In genomic region chr8:124752325-124752862, GRCm38 (mm10) we compare ENCODE assay signal across 10 mouse cellular contexts. TPM values are rescaled to one million over a fixed set of nuclear protein-coding genes. Genes with fewer than 3 reads are reported as not detected.
DNase-seq lines count a peak whose midpoint lies in the region; ATAC-seq and TF ChIP-seq lines count a peak whose summit lies in the region.
"Had no signal": no experiment of that assay in that cellular context is flagged by ENCODE, and none has a peak within 500 bp of the region (broad histone marks: within the 10 kb centered on the region; RNA-seq: fewer than 3 reads in every experiment).

No protein-coding gene starts in this region.

- H3K27me3 ChIP-seq in forebrain, embryonic 10.5 days (ENCODE audit: poor library complexity, severe bottlenecking) = peaks cover 72% of the 10 kb centered on the region
- H3K27me3 ChIP-seq in forebrain, embryonic 11.5 days (ENCODE audit: control insufficient read depth, insufficient read depth, low read length) = peaks cover 37% of the 10 kb centered on the region
- peaks cover 77% of the 10 kb centered on the region for H3K27me3 ChIP-seq in liver, embryonic 12.5 days (replicated peaks)
- H3K27me3 ChIP-seq in forebrain, embryonic 14.5 days (replicated peaks; ENCODE audit: control insufficient read depth, insufficient read depth, low read length) = peaks cover 52% of the 10 kb centered on the region
- H3K27me3 ChIP-seq in liver, embryonic 14.5 days (ENCODE audit: control insufficient read depth, insufficient read depth, low read length) = peaks cover 40% of the 10 kb centered on the region

- H3K9ac ChIP-seq in forebrain, embryonic 11.5 days (ENCODE audit: low read length) = no peak overlapping the region
- H3K9ac ChIP-seq in liver, embryonic 12.5 days = no peak overlapping the region
- no peak overlapping the region for H3K9ac ChIP-seq in forebrain, embryonic 14.5 days (ENCODE audit: low read length)
- no peak overlapping the region for H3K9ac ChIP-seq in liver, embryonic 14.5 days (replicated peaks)

- H3K27ac ChIP-seq in forebrain, embryonic 10.5 days = no peak overlapping the region
- no peak overlapping the region for H3K27ac ChIP-seq in forebrain, embryonic 11.5 days (ENCODE audit: low read depth, low read length)
- H3K27ac ChIP-seq in liver, embryonic 12.5 days = no peak overlapping the region
- H3K27ac ChIP-seq in forebrain, embryonic 14.5 days (ENCODE audit: low read depth, low read length) = no peak overlapping the region
- H3K27ac ChIP-seq in liver, embryonic 14.5 days = no peak overlapping the region
- H3K27ac ChIP-seq: layer of hippocampus, adult 2 months; midbrain, embryonic 12.5 days had no signal

- WGBS in forebrain, embryonic 10.5 days = 30% methylated on average over 21 of the region's 21 CpGs
- WGBS in forebrain, embryonic 11.5 days = 30% methylated on average over 21 of the region's 21 CpGs
- WGBS in liver, embryonic 12.5 days (ENCODE audit: insufficient replicate concordance) = 29% methylated on average over 21 of the region's 21 CpGs
- WGBS in forebrain, embryonic 14.5 days = 30% methylated on average over 21 of the region's 21 CpGs
- WGBS in liver, embryonic 14.5 days (ENCODE audit: insufficient replicate concordance) = 33% methylated on average over 21 of the region's 21 CpGs

- peak overlapping the region; percentile 65 for H3K4me3 ChIP-seq in forebrain, embryonic 10.5 days
- H3K4me3 ChIP-seq in forebrain, embryonic 11.5 days (ENCODE audit: low read depth, low read length) = no peak overlapping the region
- H3K4me3 ChIP-seq in liver, embryonic 12.5 days = peak overlapping the region; percentile 61; the same call in 1 of the 2 replicates
- H3K4me3 ChIP-seq in forebrain, embryonic 14.5 days (ENCODE audit: low read depth, low read length) = no peak overlapping the region
- no peak overlapping the region for H3K4me3 ChIP-seq in liver, embryonic 14.5 days (ENCODE audit: insufficient read depth in 1 of 2, low read depth in 2 of 2, low read length in 2 of 2)

- H3K36me3 ChIP-seq in forebrain, embryonic 10.5 days (replicated peaks) = no peaks in the 10 kb centered on the region
- H3K36me3 ChIP-seq in forebrain, embryonic 11.5 days (ENCODE audit: control insufficient read depth, insufficient read depth, low read length) = no peaks in the 10 kb centered on the region
- no peaks in the 10 kb centered on the region for H3K36me3 ChIP-seq in liver, embryonic 12.5 days
- no peaks in the 10 kb centered on the region for H3K36me3 ChIP-seq in forebrain, embryonic 14.5 days (ENCODE audit: control insufficient read depth, insufficient read depth, low read length)
- H3K36me3 ChIP-seq in liver, embryonic 14.5 days (replicated peaks; ENCODE audit: control insufficient read depth, insufficient read depth, low read depth) = no peaks in the 10 kb centered on the region
- H3K36me3 ChIP-seq: midbrain, embryonic 12.5 days had no signal

- no peaks in the 10 kb centered on the region for H3K9me3 ChIP-seq in forebrain, embryonic 10.5 days
- no peaks in the 10 kb centered on the region for H3K9me3 ChIP-seq in forebrain, embryonic 11.5 days (ENCODE audit: control insufficient read depth, low read length)
- no peaks in the 10 kb centered on the region for H3K9me3 ChIP-seq in liver, embryonic 12.5 days (replicated peaks)
- H3K9me3 ChIP-seq in forebrain, embryonic 14.5 days (replicated peaks; ENCODE audit: control insufficient read depth, low read length) = no peaks in the 10 kb centered on the region
- H3K9me3 ChIP-seq in liver, embryonic 14.5 days (ENCODE audit: control insufficient read depth, low read length) = no peaks in the 10 kb centered on the region
- H3K9me3 ChIP-seq: midbrain, embryonic 12.5 days had no signal

- TF ChIP-seq CTCF in liver, embryonic 14.5 days (IDR thresholded peaks at IDR 0.05; ENCODE audit: low read depth) = no peak

- DNase-seq in forebrain, embryonic 10.5 days (ENCODE audit: extremely low spot score, low spot score) = no peak
- no peak for DNase-seq in forebrain, embryonic 11.5 days (ENCODE audit: low spot score)
- DNase-seq in liver = no peak
- DNase-seq in forebrain, embryonic 14.5 days (ENCODE audit: low spot score) = no peak
- no peak for DNase-seq in liver, embryonic 14.5 days (ENCODE audit: low read depth in 3 of 3, low spot score in 3 of 3)
- DNase-seq in cerebellum, postnatal 10 days = no peak
- DNase-seq in Muller cell, postnatal 12 days (ENCODE audit: inconsistent ontology term) = no peak

- TF ChIP-seq EP300 in liver, embryonic 14.5 days (IDR thresholded peaks at IDR 0.05; ENCODE audit: low read depth) = no peak

- peaks cover 39% of the 10 kb centered on the region for H3K4me1 ChIP-seq in forebrain, embryonic 10.5 days
- H3K4me1 ChIP-seq in forebrain, embryonic 11.5 days (replicated peaks; ENCODE audit: control insufficient read depth, insufficient read depth, low read length) = peaks cover 8% of the 10 kb centered on the region; the same call in 1 of the 2 replicates
- H3K4me1 ChIP-seq in liver, embryonic 12.5 days = peaks cover 28% of the 10 kb centered on the region
- H3K4me1 ChIP-seq in forebrain, embryonic 14.5 days (ENCODE audit: control insufficient read depth, insufficient read depth, low read length) = peaks cover 9% of the 10 kb centered on the region; the same call in 1 of the 2 replicates
- H3K4me1 ChIP-seq in liver, embryonic 14.5 days (replicated peaks; ENCODE audit: control insufficient read depth in 2 of 2, insufficient read depth in 2 of 2, low read length in 1 of 2) = peaks cover 0 to 11% of the 10 kb centered on the region in 2 experiments; a peak in 2 of 4 replicates

- no peak for ATAC-seq in forebrain, embryonic 11.5 days (replicated peaks; ENCODE audit: low FRiP score)
- no peak for ATAC-seq in liver, embryonic 12.5 days
- no peak for ATAC-seq in forebrain, embryonic 14.5 days
- ATAC-seq in liver, embryonic 14.5 days (ENCODE audit: insufficient read depth) = no peak

- H3K4me2 ChIP-seq in forebrain, embryonic 11.5 days (ENCODE audit: low read depth, low read length, severe bottlenecking) = no peak overlapping the region
- peak overlapping the region; percentile 79 for H3K4me2 ChIP-seq in liver, embryonic 12.5 days
- peak overlapping the region; percentile 63; the same call in 1 of the 2 replicates for H3K4me2 ChIP-seq in forebrain, embryonic 14.5 days (ENCODE audit: low read length)
- H3K4me2 ChIP-seq in liver, embryonic 14.5 days (ENCODE audit: low read depth) = peak overlapping the region; percentile 63; the same call in 1 of the 2 replicates

RNA-seq across cellular contexts. Expression of gene Fam89a, which starts 0.8 kb away (rescaled TPM):
- 1.8 and 2.3 TPM in 2 replicates for polyA plus RNA-seq in forebrain, embryonic 10.5 days (2016; fragmentation: Nextera tagmentation; extraction: Ambion mirVana)
- polyA plus RNA-seq in forebrain, embryonic 11.5 days (2014; fragmentation: Nextera tagmentation; extraction: Ambion mirVana) = 1.2 and 1.4 TPM in 2 replicates
- 2.9 and 3.2 TPM in 2 replicates for polyA plus RNA-seq in liver, embryonic 12.5 days (2016; fragmentation: Nextera tagmentation; extraction: Ambion mirVana)
- 0.27 and 0.38 TPM in 2 replicates for polyA plus RNA-seq in forebrain, embryonic 14.5 days (2014; fragmentation: Nextera tagmentation; extraction: Ambion mirVana)
- polyA plus RNA-seq in liver, embryonic 14.5 days (2012; rRNA removed) = 2.0 and 2.2 TPM in 2 replicates
- polyA plus RNA-seq in liver, embryonic 14.5 days (2014; fragmentation: Nextera tagmentation; extraction: Ambion mirVana) = 2.5 and 2.7 TPM in 2 replicates

RNA-seq across cellular contexts. Expression of gene Arv1, which starts 30.5 kb away (rescaled TPM):
- 32.6 and 40.3 TPM in 2 replicates for polyA plus RNA-seq in forebrain, embryonic 10.5 days (2016; fragmentation: Nextera tagmentation; extraction: Ambion mirVana)
- polyA plus RNA-seq in forebrain, embryonic 11.5 days (2014; fragmentation: Nextera tagmentation; extraction: Ambion mirVana) = 34.1 and 38.2 TPM in 2 replicates
- 13.3 TPM in 2 replicates for polyA plus RNA-seq in liver, embryonic 12.5 days (2016; fragmentation: Nextera tagmentation; extraction: Ambion mirVana)
- 26.6 and 27.9 TPM in 2 replicates for polyA plus RNA-seq in forebrain, embryonic 14.5 days (2014; fragmentation: Nextera tagmentation; extraction: Ambion mirVana)
- polyA plus RNA-seq in liver, embryonic 14.5 days (2012; rRNA removed) = 5.5 and 6.0 TPM in 2 replicates
- 4.2 and 5.1 TPM in 2 replicates for polyA plus RNA-seq in liver, embryonic 14.5 days (2014; fragmentation: Nextera tagmentation; extraction: Ambion mirVana)

RNA-seq across cellular contexts. Expression of gene Ttc13, which starts 30.6 kb away (rescaled TPM):
- 50.1 and 51.8 TPM in 2 replicates for polyA plus RNA-seq in forebrain, embryonic 10.5 days (2016; fragmentation: Nextera tagmentation; extraction: Ambion mirVana)
- 60.3 and 63.2 TPM in 2 replicates for polyA plus RNA-seq in forebrain, embryonic 11.5 days (2014; fragmentation: Nextera tagmentation; extraction: Ambion mirVana)
- 32.4 and 35.4 TPM in 2 replicates for polyA plus RNA-seq in liver, embryonic 12.5 days (2016; fragmentation: Nextera tagmentation; extraction: Ambion mirVana)
- polyA plus RNA-seq in forebrain, embryonic 14.5 days (2014; fragmentation: Nextera tagmentation; extraction: Ambion mirVana) = 48.7 and 58.3 TPM in 2 replicates
- polyA plus RNA-seq in liver, embryonic 14.5 days (2012; rRNA removed) = 7.3 and 12.0 TPM in 2 replicates
- polyA plus RNA-seq in liver, embryonic 14.5 days (2014; fragmentation: Nextera tagmentation; extraction: Ambion mirVana) = 18.3 and 19.4 TPM in 2 replicates

RNA-seq across cellular contexts. Expression of gene Trim67, which starts 40.5 kb away (rescaled TPM):
- polyA plus RNA-seq in forebrain, embryonic 10.5 days (2016; fragmentation: Nextera tagmentation; extraction: Ambion mirVana) = 0.18 and 0.35 TPM in 2 replicates
- 2.2 and 2.7 TPM in 2 replicates for polyA plus RNA-seq in forebrain, embryonic 11.5 days (2014; fragmentation: Nextera tagmentation; extraction: Ambion mirVana)
- 0.01 and 0.05 TPM in 2 replicates for polyA plus RNA-seq in liver, embryonic 12.5 days (2016; fragmentation: Nextera tagmentation; extraction: Ambion mirVana)
- 16.5 and 22.0 TPM in 2 replicates for polyA plus RNA-seq in forebrain, embryonic 14.5 days (2014; fragmentation: Nextera tagmentation; extraction: Ambion mirVana)
- 0.03 and 0.11 TPM in 2 replicates for polyA plus RNA-seq in liver, embryonic 14.5 days (2012; rRNA removed)
- polyA plus RNA-seq in liver, embryonic 14.5 days (2014; fragmentation: Nextera tagmentation; extraction: Ambion mirVana) = 0.03 and 0.05 TPM in 2 replicates

Comparison
In these comparisons a context has a peak if more than half of its experiments do, and no peak if none do; other contexts are left out.
1. H3K4me3 ChIP-seq: peak in forebrain, embryonic 10.5 days (single experiment) and liver, embryonic 12.5 days (single experiment); none in forebrain, embryonic 11.5 days (single experiment), forebrain, embryonic 14.5 days (single experiment) and liver, embryonic 14.5 days (0 of 2).